Mouse (Mus musculus): ENCODE measurements around the gene Zfp239.

Gene Zfp239

GRCm38 (mm10) chr6:117897800-117898199 lies 35.9 kb downstream of the Zfp239 start:
- no peak for TF ChIP-seq GATA4 (IDR thresholded peaks at IDR 0.05; ENCODE audit: insufficient replicate concordance, low read length)

- TF ChIP-seq GATA4 (IDR thresholded peaks at IDR 0.05; ENCODE audit: insufficient replicate concordance, low read length): no peak
These were observed 38.5 kb downstream of the Zfp239 start, which contains the start of gene Hnrnpf for GRCm38 (mm10) chr6:117900126-117901080. Gene Hnrnpf, plus strand, starts transcription at chr6:117900324.

- no peak for TF ChIP-seq GATA4 (IDR thresholded peaks at IDR 0.05; ENCODE audit: insufficient replicate concordance, low read length)
These were observed 39.9 kb downstream of the Zfp239 start for GRCm38 (mm10) chr6:117901510-117902402.

GRCm38 (mm10) chr6:117902556-117902955 lies 40.7 kb downstream of the Zfp239 start:
- TF ChIP-seq GATA4 (IDR thresholded peaks at IDR 0.05; ENCODE audit: insufficient replicate concordance, low read length): no peak

GRCm38 (mm10) chr6:117903836-117904235 lies 41.9 kb downstream of the Zfp239 start:
- no peak for TF ChIP-seq GATA4 (IDR thresholded peaks at IDR 0.05; ENCODE audit: insufficient replicate concordance, low read length)

GRCm38 (mm10) chr6:117905260-117905930 lies 43.5 kb downstream of the Zfp239 start:
- no peak for TF ChIP-seq GATA4 (IDR thresholded peaks at IDR 0.05; ENCODE audit: insufficient replicate concordance, low read length)

DNA sequence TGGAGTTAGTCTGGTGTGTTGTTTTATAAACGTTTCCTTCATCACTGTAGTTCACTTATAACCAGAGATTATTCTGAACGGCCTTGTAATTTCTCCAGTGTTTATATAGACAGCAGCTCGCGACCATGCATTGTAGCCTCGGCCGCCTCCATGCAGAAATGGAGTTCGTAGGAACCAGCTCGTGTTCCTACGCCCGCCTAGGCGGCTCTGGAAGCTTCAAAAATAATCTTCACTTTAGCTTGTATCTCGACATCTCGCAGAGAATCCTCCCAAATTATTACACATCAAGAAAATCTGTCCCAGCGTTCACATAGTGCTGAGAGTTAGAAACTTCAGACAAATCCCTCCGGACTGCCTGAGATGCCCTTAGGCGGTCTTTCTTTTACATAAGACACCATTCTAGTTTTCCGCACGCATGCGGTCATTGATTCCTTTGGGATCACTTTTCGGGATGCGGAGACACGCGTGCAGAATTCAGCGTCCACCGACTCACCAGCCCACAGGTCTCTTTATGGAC lies 44.2 kb downstream of the Zfp239 start:
- TF ChIP-seq GATA4 (IDR thresholded peaks at IDR 0.05; ENCODE audit: insufficient replicate concordance, low read length): no peak

- TF ChIP-seq GATA4 (IDR thresholded peaks at IDR 0.05; ENCODE audit: insufficient replicate concordance, low read length): peak; percentile 29; the same call in 1 of the 2 replicates
These were observed 44.8 kb downstream of the Zfp239 start for GRCm38 (mm10) chr6:117906590-117907271.

GRCm38 (mm10) chr6:117907301-117907978 lies 45.5 kb downstream of the Zfp239 start:
- no peak for TF ChIP-seq GATA4 (IDR thresholded peaks at IDR 0.05; ENCODE audit: insufficient replicate concordance, low read length)

DNA sequence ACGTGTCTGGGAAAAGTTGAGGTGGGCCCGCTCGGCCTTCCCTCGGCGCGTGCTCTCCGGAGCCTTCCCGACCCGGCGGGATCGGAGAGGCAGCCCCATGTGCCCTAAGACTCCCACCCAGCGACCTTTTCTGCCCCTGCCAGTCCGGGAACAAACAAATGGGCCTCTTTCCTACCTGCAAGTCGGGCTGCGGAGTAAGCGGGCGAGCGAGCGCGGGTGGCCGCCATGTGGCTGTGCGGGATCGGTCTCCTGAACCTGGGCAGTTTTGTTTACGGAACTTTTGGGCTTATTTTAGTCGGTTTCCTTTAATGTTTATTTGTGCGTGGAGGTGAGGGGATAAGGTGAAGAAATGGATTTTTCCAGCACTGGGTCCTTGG lies 46.1 kb downstream of the Zfp239 start:
- no peak for TF ChIP-seq GATA4 (IDR thresholded peaks at IDR 0.05; ENCODE audit: insufficient replicate concordance, low read length)

DNA sequence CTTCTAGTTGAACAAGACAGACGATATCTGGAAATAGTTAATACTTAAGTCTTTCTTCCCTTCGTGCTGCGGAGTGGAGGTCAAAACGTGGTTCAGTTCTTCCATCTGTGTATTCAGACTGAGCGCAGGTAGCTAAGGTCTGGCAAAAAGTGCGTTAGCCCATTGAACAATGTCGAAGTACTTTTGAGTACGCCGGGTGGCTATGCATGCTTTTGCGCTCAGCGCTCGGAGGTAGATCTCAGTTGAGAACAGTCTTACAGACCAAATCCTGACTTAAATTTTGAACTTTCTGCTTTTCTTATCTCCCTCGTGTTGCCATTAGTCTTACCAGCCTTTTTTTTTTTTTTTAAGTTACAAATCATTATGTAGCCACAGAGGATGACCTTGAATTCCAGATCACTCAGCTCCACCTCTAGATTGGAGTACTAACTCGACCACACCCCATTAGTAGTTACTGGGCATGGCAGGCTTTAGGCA lies 46.6 kb downstream of the Zfp239 start:
- TF ChIP-seq GATA4 (IDR thresholded peaks at IDR 0.05; ENCODE audit: insufficient replicate concordance, low read length): no peak

GRCm38 (mm10) chr6:117910120-117910661 lies 48.3 kb downstream of the Zfp239 start:
- TF ChIP-seq GATA4 (IDR thresholded peaks at IDR 0.05; ENCODE audit: insufficient replicate concordance, low read length): no peak

GRCm38 (mm10) chr6:117914541-117914940 lies 52.6 kb downstream of the Zfp239 start:
- TF ChIP-seq GATA4 (IDR thresholded peaks at IDR 0.05; ENCODE audit: insufficient replicate concordance, low read length): no peak

Data from liver, adult (tissue).